Mouse (Mus musculus) heart, embryonic 12.5 days (tissue): ENCODE measurements around the gene Xpo6. TPM values are rescaled to one million over a fixed set of nuclear protein-coding genes. Genes with fewer than 3 reads are reported as not detected.

Experiments
- ATAC-seq: fragments of 200-750 bp; cut with Nextera tagmentation; 2 replicates; pipeline ENCODE4 v1.8.0; 2017; ENCODE audit warnings: moderate TSS enrichment, moderate library complexity; ENCODE audit not compliant: insufficient number of reproducible peaks, low FRiP score
- H3K27ac ChIP-seq: fragments of 300-500 bp; sonication (generic); 2 replicates; pipeline ENCODE4 v1.5.1; 2016; ENCODE audit warnings: mild to moderate bottlenecking, moderate library complexity; ENCODE audit not compliant: poor library complexity, severe bottlenecking
- H3K27me3 ChIP-seq: fragments of 300-500 bp; sonication (generic); replicated peaks from 2 replicates; pipeline ENCODE4 v1.6.1; 2016; ENCODE audit warnings: mild to moderate bottlenecking, moderate library complexity
- H3K36me3 ChIP-seq: fragments of 300-500 bp; sonication (generic); 2 replicates; pipeline ENCODE4 v1.6.1; 2016; ENCODE audit warnings: mild to moderate bottlenecking, moderate library complexity
- H3K4me1 ChIP-seq: fragments of 300-500 bp; sonication (generic); replicated peaks from 2 replicates; pipeline ENCODE4 v1.6.1; 2016; ENCODE audit warnings: mild to moderate bottlenecking
- H3K4me2 ChIP-seq: fragments of 300-500 bp; sonication (generic); 2 replicates; pipeline ENCODE4 v1.6.1; 2016; ENCODE audit warnings: mild to moderate bottlenecking, moderate library complexity
- H3K4me3 ChIP-seq: fragments of 300-500 bp; sonication (generic); 2 replicates; pipeline ENCODE4 v1.5.1; 2016; ENCODE audit warnings: mild to moderate bottlenecking
- H3K9ac ChIP-seq: fragments of 300-500 bp; sonication (generic); 2 replicates; pipeline ENCODE4 v1.6.1; 2016; ENCODE audit warnings: mild to moderate bottlenecking, moderate library complexity
- H3K9me3 ChIP-seq: fragments of 300-500 bp; sonication (generic); replicated peaks from 2 replicates; pipeline ENCODE4 v1.6.1; 2016; ENCODE audit warnings: mild to moderate bottlenecking, moderate library complexity
- WGBS: fragments of 180-500 bp; shearing (Covaris S2); methylation state at CpG from one replicate; pipeline ENCODE4 v1.1.7; 2016; 5-methylcytosine and 5-hydroxymethylcytosine counted together
- polyA plus RNA-seq: library from polyadenylated mRNA; unstranded; fragments of >200 nt; fragmentation: Nextera tagmentation; extraction: Ambion mirVana; gene quantifications from 2 replicates; pipeline ENCODE4 v1.2.1, GENCODE M21; 2016

Xpo6 gene
- polyA plus RNA-seq, 1 experiment from 2014 or later = 44.7 TPM

DNA sequence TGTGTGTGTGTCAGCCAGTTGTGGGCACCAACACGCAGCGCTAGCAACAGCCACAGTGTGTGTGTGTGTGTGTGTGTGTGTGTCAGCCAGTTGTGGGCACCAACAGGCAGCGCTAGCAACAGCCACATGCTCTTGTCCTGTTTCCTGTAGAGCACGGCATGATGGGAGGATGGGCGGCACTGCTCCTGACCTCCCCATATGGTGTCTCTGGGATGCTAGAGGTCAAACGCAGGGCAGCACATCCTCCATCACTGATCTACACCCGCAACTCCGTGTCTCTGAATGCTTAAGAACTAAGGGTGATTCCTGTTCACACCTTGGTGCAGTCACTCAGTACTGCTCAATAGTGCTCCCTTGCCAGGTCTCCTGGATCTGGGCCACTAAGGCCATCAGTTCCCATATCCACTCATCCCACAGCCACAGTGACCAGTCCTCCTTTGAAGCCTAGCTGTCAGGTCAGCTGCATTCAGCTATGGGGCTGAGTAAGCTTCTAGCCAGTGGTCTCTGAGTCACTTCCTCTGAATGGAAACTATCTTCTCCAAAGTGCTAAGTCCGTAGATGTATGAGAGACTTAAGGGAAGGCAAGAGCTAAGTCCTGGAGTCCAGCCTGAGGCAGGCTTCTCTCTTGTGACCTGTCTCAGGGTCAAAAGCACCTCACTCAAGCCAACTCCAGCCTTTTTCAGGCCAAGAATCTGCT, 102.9 kb downstream of the Xpo6 start:
- ATAC-seq = no peak
- H3K9ac ChIP-seq = no peak overlapping the region
- H3K4me2 ChIP-seq = no peak overlapping the region
- no peak overlapping the region for H3K4me3 ChIP-seq
- H3K4me1 ChIP-seq = 0 out of 2 replicates have a peak, but pooled peaks cover 4% of the 10 kb centered on the region
- H3K27me3 ChIP-seq = no peaks in the 10 kb centered on the region
- H3K9me3 ChIP-seq = no peaks in the 10 kb centered on the region
- no peak overlapping the region for H3K27ac ChIP-seq
- WGBS = 75% methylated on average over 7 of the region's 9 CpGs
- H3K36me3 ChIP-seq = peaks cover 45% of the 10 kb centered on the region

DNA sequence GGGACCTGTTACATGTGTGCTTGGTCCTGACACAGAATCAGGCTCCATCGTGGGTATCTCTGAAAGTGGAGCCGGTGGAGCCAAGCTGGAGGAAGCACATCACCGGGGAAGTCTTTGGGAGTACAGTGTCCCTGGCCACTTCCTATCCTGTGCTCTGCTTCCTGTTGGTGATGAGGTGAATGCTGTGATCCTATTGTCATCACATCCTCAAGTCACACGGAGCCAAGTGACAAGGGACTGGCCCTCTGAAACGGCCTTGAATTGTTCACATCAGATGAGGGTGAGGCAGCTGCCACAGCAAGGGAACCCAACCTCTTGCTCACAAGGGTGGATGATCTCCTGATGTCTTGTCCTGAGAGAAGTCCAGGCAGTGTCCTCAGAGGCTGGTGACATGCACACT, 103.7 kb downstream of the Xpo6 start:
- Histone ChIP-seq H3K4me2 (no peak overlapping the region), H3K4me1 (0 out of 2 replicates have a peak, but pooled peaks cover 4% of the 10 kb centered on the region), H3K27me3 (no peaks in the 10 kb centered on the region), H3K9ac (no peak overlapping the region), H3K4me3 (no peak overlapping the region), H3K27ac (no peak overlapping the region), H3K36me3 (peaks cover 38% of the 10 kb centered on the region), H3K9me3 (no peaks in the 10 kb centered on the region)
- no peak for ATAC-seq
- WGBS = 37% methylated on average over 5 of the region's 5 CpGs

DNA sequence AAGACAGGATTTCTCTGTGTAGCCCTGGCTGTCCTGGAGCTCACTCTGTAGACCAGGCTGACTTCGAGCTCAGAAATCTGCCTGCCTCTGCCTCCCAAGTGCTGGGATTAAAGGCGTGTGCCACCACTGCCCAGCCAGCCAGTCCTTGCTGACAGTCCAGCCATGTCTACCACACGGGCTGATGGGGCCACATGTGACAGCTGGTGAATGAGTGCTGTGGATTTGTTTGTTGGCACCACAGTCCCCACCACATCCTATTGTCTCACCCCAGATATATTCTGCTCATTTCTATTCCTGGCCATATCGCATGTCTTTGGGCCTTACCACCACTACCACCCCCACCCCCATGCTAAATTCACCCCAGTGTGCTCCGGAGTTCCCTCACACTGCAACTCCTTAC, 105.6 kb downstream of the Xpo6 start:
- Histone ChIP-seq H3K4me1 (0 out of 2 replicates have a peak, but pooled peaks cover 4% of the 10 kb centered on the region), H3K27ac (no peak overlapping the region), H3K36me3 (peaks cover 20% of the 10 kb centered on the region), H3K4me2 (no peak overlapping the region), H3K4me3 (no peak overlapping the region), H3K9ac (no peak overlapping the region), H3K27me3 (no peaks in the 10 kb centered on the region), H3K9me3 (peaks cover 7% of the 10 kb centered on the region)
- ATAC-seq = no peak
- 89% methylated on average over 5 of the region's 5 CpGs for WGBS

DNA sequence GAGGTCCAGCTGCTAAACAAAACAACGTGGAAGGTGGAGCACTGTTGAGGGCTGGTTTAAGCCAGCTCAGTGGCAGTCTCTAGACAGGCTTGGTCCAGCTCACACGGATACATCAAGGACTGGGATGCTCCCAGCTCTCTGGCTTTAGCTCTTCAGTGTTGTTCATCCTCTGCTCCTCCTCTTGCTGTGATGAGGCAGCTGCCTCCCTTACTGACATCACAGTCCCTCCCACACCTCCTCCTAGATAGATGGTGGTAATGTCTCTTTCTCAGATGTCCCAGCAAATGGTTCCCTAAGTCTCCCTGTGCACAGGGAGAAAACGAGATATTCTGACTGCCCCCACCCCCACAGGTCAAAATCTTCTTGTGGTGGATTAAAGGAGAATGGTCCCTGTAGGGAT, 107.1 kb downstream of the Xpo6 start:
- no peak for ATAC-seq
- 0 out of 2 replicates have a peak, but pooled peaks cover 7% of the 10 kb centered on the region for H3K4me1 ChIP-seq
- H3K4me3 ChIP-seq = no peak overlapping the region
- H3K27me3 ChIP-seq = no peaks in the 10 kb centered on the region
- 37% methylated on average over 3 of the region's 3 CpGs for WGBS
- H3K9me3 ChIP-seq = peaks cover 7% of the 10 kb centered on the region
- peaks cover 7% of the 10 kb centered on the region; the same call in 1 of the 2 replicates for H3K36me3 ChIP-seq
- no peak overlapping the region for H3K27ac ChIP-seq
- H3K9ac ChIP-seq = no peak overlapping the region
- no peak overlapping the region for H3K4me2 ChIP-seq

DNA sequence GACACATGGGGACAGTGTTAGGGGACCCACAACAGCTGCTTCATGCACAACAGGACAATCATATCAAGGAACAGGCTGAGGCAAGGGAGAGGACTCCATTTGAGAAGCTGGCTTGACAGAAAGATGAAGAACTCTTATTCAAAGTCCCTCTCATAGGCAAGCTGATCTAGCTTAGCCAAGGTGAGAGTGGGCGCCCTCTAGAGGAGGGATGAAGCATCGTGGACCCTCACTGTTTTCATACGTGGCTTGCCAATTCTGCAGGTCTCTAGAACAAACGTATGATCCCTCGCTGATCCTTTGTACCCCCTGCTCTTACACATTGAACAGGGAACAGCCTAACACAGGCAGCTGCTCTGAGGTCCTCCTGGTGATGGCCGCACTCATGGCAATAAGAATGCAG, 110.5 kb downstream of the Xpo6 start:
- H3K36me3 ChIP-seq = no peaks in the 10 kb centered on the region
- 17% methylated on average over 6 of the region's 6 CpGs for WGBS
- no peak overlapping the region for H3K9ac ChIP-seq
- H3K4me2 ChIP-seq = no peak overlapping the region
- H3K27me3 ChIP-seq = peaks cover 9% of the 10 kb centered on the region
- no peak for ATAC-seq
- peaks cover 28% of the 10 kb centered on the region for H3K4me1 ChIP-seq
- H3K27ac ChIP-seq = no peak overlapping the region
- H3K9me3 ChIP-seq = peaks cover 7% of the 10 kb centered on the region
- H3K4me3 ChIP-seq = no peak overlapping the region

DNA sequence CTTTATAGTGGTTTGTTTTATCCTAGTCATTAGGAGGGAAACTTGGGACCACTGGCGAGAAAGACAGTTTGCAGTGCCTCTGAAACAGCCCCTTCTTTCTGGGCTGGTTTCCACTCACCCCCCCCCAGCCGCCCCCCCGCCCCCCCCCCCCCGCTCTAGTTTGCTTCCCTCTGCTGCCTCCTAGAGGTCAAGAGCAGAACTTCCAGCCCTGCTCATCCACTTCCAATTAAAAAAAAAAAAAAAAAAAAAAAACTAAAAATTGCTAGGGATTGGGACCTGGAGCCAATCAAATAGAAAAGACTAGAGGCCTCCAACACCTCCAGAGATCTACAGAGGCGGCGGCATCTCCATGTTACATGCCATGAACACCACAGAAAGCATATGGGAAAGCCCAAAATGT, 112.1 kb downstream of the Xpo6 start:
- Histone ChIP-seq H3K4me2 (no peak overlapping the region), H3K4me1 (peaks cover 40% of the 10 kb centered on the region), H3K36me3 (no peaks in the 10 kb centered on the region), H3K27ac (no peak overlapping the region), H3K27me3 (peaks cover 23% of the 10 kb centered on the region), H3K9me3 (peaks cover 7% of the 10 kb centered on the region), H3K4me3 (no peak overlapping the region), H3K9ac (no peak overlapping the region)
- 35% methylated on average over 3 of the region's 6 CpGs for WGBS
- ATAC-seq = no peak

DNA sequence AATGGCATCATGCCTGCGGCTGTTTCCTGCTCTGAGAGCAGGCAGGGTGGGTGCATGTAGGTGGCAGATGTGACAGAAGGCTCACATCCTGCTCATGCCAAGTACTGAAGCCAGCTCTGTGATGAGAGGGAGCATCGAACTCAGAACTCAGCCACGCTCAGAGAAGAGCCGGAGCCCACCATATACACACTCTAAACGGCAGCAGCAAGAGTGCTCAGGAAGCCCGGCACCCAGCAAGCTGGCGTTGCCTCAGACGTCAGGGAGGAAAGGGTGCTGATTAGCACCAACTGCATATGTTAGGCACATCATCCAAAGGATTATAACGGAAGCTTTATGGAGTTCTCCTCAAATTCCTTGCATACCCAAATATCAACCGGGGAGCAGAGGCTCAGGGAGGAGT, 112.7 kb downstream of the Xpo6 start:
- no peak overlapping the region for H3K27ac ChIP-seq
- WGBS = 52% methylated on average over 10 of the region's 10 CpGs
- no peak overlapping the region for H3K9ac ChIP-seq
- H3K27me3 ChIP-seq = peaks cover 28% of the 10 kb centered on the region
- H3K36me3 ChIP-seq = no peaks in the 10 kb centered on the region
- peaks cover 7% of the 10 kb centered on the region for H3K9me3 ChIP-seq
- H3K4me1 ChIP-seq = peaks cover 44% of the 10 kb centered on the region
- no peak overlapping the region for H3K4me3 ChIP-seq
- no peak for ATAC-seq
- H3K4me2 ChIP-seq = no peak overlapping the region

DNA sequence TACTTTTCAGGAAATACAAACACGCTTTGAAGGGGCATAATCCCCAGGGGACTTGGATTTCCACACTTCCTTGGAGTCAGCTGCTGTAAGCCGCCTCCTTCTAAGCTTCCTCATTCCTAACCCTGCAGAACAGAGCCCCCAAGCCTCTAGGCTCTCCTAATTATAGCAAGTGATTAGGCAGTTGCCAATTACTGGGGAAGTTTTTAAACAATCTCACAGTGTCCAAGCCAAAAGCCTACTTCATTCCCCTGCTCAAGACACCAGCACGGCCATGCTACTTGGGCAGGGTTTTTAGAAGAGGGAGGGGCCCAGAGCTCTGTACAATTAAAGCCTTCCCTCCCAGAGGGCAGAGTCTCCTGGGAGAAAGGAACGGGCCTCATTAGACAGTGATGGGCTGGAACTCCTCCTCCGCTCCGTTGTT, 114.0 kb downstream of the Xpo6 start:
- 28% methylated on average over 6 of the region's 6 CpGs for WGBS
- no peak for ATAC-seq
- Histone ChIP-seq H3K36me3 (no peaks in the 10 kb centered on the region), H3K9me3 (peaks cover 6% of the 10 kb centered on the region), H3K27me3 (peaks cover 41% of the 10 kb centered on the region), H3K4me2 (no peak overlapping the region), H3K9ac (no peak overlapping the region), H3K4me3 (no peak overlapping the region), H3K27ac (no peak overlapping the region), H3K4me1 (peaks cover 48% of the 10 kb centered on the region)

DNA sequence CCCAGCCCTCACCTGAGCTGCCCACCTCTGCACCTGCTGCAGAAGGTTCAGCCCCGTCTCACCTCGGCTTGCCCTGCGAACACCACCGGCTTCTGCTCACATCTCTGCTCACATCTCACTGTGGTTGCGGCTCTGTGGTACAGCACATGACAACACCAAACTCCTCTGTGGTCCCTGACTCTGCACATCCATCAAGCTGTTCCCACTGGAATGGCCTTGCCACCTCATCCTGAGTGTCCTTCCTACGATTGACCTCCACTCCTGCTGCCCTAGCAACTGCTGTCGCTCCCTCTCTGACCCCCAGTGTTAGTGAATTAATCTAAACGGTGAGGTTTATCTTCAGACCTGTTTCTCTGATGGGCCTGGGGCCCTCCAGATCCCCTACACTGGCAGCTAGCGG, 115.1 kb downstream of the Xpo6 start:
- H3K4me1 ChIP-seq = peaks cover 48% of the 10 kb centered on the region
- no peaks in the 10 kb centered on the region for H3K36me3 ChIP-seq
- peaks cover 52% of the 10 kb centered on the region for H3K27me3 ChIP-seq
- no peak overlapping the region for H3K4me2 ChIP-seq
- 86% methylated on average over 9 of the region's 9 CpGs for WGBS
- no peak overlapping the region for H3K27ac ChIP-seq
- H3K4me3 ChIP-seq = no peak overlapping the region
- no peak for ATAC-seq
- H3K9ac ChIP-seq = no peak overlapping the region
- H3K9me3 ChIP-seq = no peaks in the 10 kb centered on the region

DNA sequence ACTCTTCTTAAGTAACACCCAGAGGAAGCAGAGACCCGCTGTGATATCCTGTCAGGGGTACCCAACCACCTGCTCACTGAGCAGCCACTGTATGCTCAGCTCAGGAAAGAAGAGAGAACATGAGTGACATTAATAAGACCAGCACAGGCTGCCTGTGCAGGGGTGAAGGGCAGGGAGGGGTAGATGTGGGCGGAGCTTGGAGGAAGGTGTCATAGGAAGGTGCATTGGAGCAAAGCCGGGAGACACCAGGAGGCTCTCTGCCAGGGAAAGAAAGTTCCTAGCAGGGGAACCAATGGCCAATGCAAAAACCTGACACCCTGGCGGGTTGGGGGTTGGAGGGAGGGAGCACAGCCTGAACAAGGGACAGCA, 116.3 kb downstream of the Xpo6 start:
- Histone ChIP-seq H3K4me3 (no peak overlapping the region), H3K4me1 (peaks cover 49% of the 10 kb centered on the region), H3K27ac (no peak overlapping the region), H3K4me2 (no peak overlapping the region), H3K36me3 (no peaks in the 10 kb centered on the region), H3K9me3 (no peaks in the 10 kb centered on the region), H3K27me3 (peaks cover 63% of the 10 kb centered on the region), H3K9ac (peak overlapping the region; percentile 25; the same call in 1 of the 2 replicates)
- ATAC-seq = no peak
- 19% methylated on average over 4 of the region's 4 CpGs for WGBS

DNA sequence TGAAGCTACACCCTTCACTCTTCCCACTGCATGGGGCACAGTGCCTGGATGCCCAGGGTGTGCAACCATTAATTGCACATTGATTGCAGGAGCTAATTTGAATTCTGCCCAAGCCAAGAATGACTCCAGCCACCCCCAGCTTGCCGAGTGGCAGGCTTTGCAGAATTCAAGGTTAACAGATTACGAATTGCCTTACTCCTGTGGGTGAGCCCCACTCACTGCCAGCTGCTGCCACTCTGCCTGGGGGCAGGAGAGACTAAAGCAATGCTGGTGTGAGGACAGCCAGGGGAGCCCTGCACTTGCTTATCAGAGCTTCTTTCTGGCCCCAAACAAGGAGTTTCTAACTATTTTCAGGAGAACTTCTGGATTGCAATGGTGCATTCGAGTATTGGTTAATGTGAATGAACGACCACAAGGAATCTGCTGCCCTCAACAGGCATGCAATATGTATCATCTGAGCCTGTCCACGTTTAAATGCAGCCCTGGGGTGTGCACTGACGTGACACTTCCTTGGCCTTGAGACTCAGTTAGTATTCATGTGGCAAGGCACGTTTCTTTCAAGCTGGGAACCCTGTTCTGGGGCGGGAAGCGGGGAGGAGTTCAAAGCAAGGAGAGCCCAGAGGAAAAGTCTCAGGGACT, 116.8 kb downstream of the Xpo6 start:
- no peak for ATAC-seq
- H3K27me3 ChIP-seq = peaks cover 65% of the 10 kb centered on the region
- H3K9me3 ChIP-seq = no peaks in the 10 kb centered on the region
- H3K4me3 ChIP-seq = no peak overlapping the region
- H3K4me2 ChIP-seq = no peak overlapping the region
- H3K9ac ChIP-seq = no peak overlapping the region
- H3K36me3 ChIP-seq = no peaks in the 10 kb centered on the region
- no peak overlapping the region for H3K27ac ChIP-seq
- H3K4me1 ChIP-seq = peaks cover 49% of the 10 kb centered on the region
- WGBS = 25% methylated on average over 9 of the region's 9 CpGs
